Mouse (Mus musculus) liver, adult (tissue): ENCODE results near the gene Clmn.

Experiments
- GATA4 ChIP-seq: IDR thresholded peaks from 2 replicates; pipeline ENCODE4 v1.6.1; 2014; ENCODE audit warnings: mild to moderate bottlenecking, low read length; ENCODE audit not compliant: insufficient replicate concordance

Clmn gene

GRCm38 (mm10) chr12:104864439-104865165 lies at the start of gene Clmn:
Gene Clmn, minus strand, starts transcription at chr12:104865076.
- TF ChIP-seq GATA4, result no peak

GRCm38 (mm10) chr12:104912990-104913389 lies 48.1 kb upstream of the Clmn start:
- TF ChIP-seq GATA4, result no peak

GRCm38 (mm10) chr12:104912281-104912933 lies 47.5 kb upstream of the Clmn start:
- TF ChIP-seq GATA4, result no peak

- no peak for TF ChIP-seq GATA4
Observed at GRCm38 (mm10) chr12:104909750-104910149, 44.9 kb upstream of the Clmn start.

- TF ChIP-seq GATA4, result no peak
Observed at GRCm38 (mm10) chr12:104908986-104909385, 44.1 kb upstream of the Clmn start.

- TF ChIP-seq GATA4, result no peak
Observed at GRCm38 (mm10) chr12:104908024-104908781, 43.3 kb upstream of the Clmn start.

GRCm38 (mm10) chr12:104907133-104907532 lies 42.3 kb upstream of the Clmn start:
- TF ChIP-seq GATA4, result no peak

- no peak for TF ChIP-seq GATA4
Observed at GRCm38 (mm10) chr12:104904138-104904537, 39.3 kb upstream of the Clmn start.

- no peak for TF ChIP-seq GATA4
Observed at GRCm38 (mm10) chr12:104902392-104903053, 37.6 kb upstream of the Clmn start.

GRCm38 (mm10) chr12:104901320-104901719 lies 36.4 kb upstream of the Clmn start:
- no peak for TF ChIP-seq GATA4

GRCm38 (mm10) chr12:104899835-104900234 lies 35.0 kb upstream of the Clmn start:
- no peak for TF ChIP-seq GATA4

GRCm38 (mm10) chr12:104899161-104899560 lies 34.3 kb upstream of the Clmn start:
- TF ChIP-seq GATA4, result no peak

GRCm38 (mm10) chr12:104898718-104899117 lies 33.8 kb upstream of the Clmn start:
- TF ChIP-seq GATA4, result no peak

GRCm38 (mm10) chr12:104897051-104897618 lies 32.3 kb upstream of the Clmn start:
- no peak for TF ChIP-seq GATA4

GRCm38 (mm10) chr12:104896640-104897039 lies 31.8 kb upstream of the Clmn start:
- no peak for TF ChIP-seq GATA4

GRCm38 (mm10) chr12:104892245-104892644 lies 27.4 kb upstream of the Clmn start:
- TF ChIP-seq GATA4, result no peak

GRCm38 (mm10) chr12:104890066-104890465 lies 25.2 kb upstream of the Clmn start:
- TF ChIP-seq GATA4, result no peak
